Mouse (Mus musculus) E14TG2a.4 (cell line): ENCODE measurements at regions not wholly inside any gene's neighbourhood (a gene's known extent, or its start where the extent isn't known, plus 50 kb on each side); places are given as distances from the start of the nearest gene placed in this dataset.

Experiments
- CTCF ChIP-seq: conservative IDR thresholded peaks from 2 replicates; pipeline ENCODE4 v1.5.1; 2014; ENCODE audit warnings: low read length
- POU5F1 ChIP-seq: IDR thresholded peaks from 2 replicates; pipeline ENCODE4 v1.6.1; 2014; ENCODE audit warnings: low read length, borderline replicate concordance

- TF ChIP-seq CTCF (no peak), POU5F1 (no peak)
These were observed 280.5 kb downstream of the Lmx1a start for GRCm38 (mm10) chr1:167969545-167969944.
